Mouse (Mus musculus) heart, postnatal 0 days (tissue): ENCODE measurements at regions not wholly inside any gene's neighbourhood (a gene's known extent, or its start where the extent isn't known, plus 50 kb on each side); places are given as distances from the start of the nearest gene placed in this dataset.

Experiments
- CTCF ChIP-seq: IDR thresholded peaks from 2 replicates; pipeline ENCODE4 v1.5.1; 2016; ENCODE audit warnings: antibody characterized with exemption, control low read depth, low read depth
- EP300 ChIP-seq: IDR thresholded peaks from 2 replicates; pipeline ENCODE4 v1.6.1; 2016; ENCODE audit warnings: antibody characterized with exemption, low read depth

DNA sequence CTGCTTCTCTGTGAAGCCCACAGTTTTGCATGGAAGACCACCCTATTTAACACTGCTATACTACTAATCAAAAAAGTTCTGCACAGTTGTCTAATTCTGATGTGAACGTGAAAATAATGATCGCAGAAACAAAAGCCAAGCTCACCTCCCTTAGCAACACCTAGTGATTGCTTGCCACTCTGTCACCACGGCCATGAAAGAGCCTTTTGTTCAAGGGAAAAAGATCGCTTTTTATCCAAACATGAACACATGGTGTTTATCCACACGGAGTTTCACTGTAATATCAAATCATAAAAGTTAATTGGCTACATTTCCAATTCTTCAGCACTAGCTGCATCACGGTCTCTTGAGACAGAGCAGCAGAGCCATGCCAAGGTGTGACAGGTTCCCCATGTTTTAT lies 85.1 kb downstream of the Cartpt start:
- no peak for TF ChIP-seq EP300
- TF ChIP-seq CTCF: no peak
